Mouse (Mus musculus) midbrain, embryonic 13.5 days (tissue): ENCODE results near the gene Olfr1427. TPM values are rescaled to one million over a fixed set of nuclear protein-coding genes. Genes with fewer than 3 reads are reported as not detected.
"Not testable (repeated sequence)": the region's sequence is repeated elsewhere in the genome, so short reads cannot be mapped to it uniquely, and the experiment has no call there.

Experiments used
- ATAC-seq: fragments of 200-750 bp; cut with Nextera tagmentation; 2 replicates; pipeline ENCODE4 v1.8.0; 2017; ENCODE audit warnings: mild to moderate bottlenecking, moderate TSS enrichment, moderate library complexity
- H3K27ac ChIP-seq: fragments of 300-500 bp; sonication (generic); 2 replicates; pipeline ENCODE4 v1.5.1; 2015; ENCODE audit warnings: inconsistent platforms, mild to moderate bottlenecking, moderate library complexity
- H3K27me3 ChIP-seq: fragments of 300-500 bp; sonication (generic); 2 replicates; pipeline ENCODE4 v1.6.1; 2015; ENCODE audit warnings: mild to moderate bottlenecking, inconsistent platforms
- H3K36me3 ChIP-seq: fragments of 300-500 bp; sonication (generic); 2 replicates; pipeline ENCODE4 v1.6.1; 2015; ENCODE audit warnings: mild to moderate bottlenecking, inconsistent platforms
- H3K4me1 ChIP-seq: fragments of 300-500 bp; sonication (generic); replicated peaks from 2 replicates; pipeline ENCODE4 v1.6.1; 2015; ENCODE audit warnings: inconsistent platforms
- H3K4me2 ChIP-seq: fragments of 300-500 bp; sonication (generic); replicated peaks from 2 replicates; pipeline ENCODE4 v1.6.1; 2015; ENCODE audit warnings: moderate library complexity, mild to moderate bottlenecking, inconsistent platforms
- H3K4me3 ChIP-seq: fragments of 300-500 bp; sonication (generic); replicated peaks from 2 replicates; pipeline ENCODE4 v1.5.1; 2015; ENCODE audit warnings: mild to moderate bottlenecking, inconsistent platforms
- H3K9ac ChIP-seq: fragments of 300-500 bp; sonication (generic); replicated peaks from 2 replicates; pipeline ENCODE4 v1.6.1; 2015; ENCODE audit warnings: mild to moderate bottlenecking, inconsistent platforms
- H3K9me3 ChIP-seq: fragments of 300-500 bp; sonication (generic); 2 replicates; pipeline ENCODE4 v1.6.1; 2016; ENCODE audit warnings: mild to moderate bottlenecking, inconsistent platforms
- WGBS: fragments of 180-500 bp; shearing (Covaris S2); methylation state at CpG from one replicate; pipeline ENCODE4 v1.1.7; 2015; 5-methylcytosine and 5-hydroxymethylcytosine counted together
- polyA plus RNA-seq: library from polyadenylated mRNA; unstranded; fragments of >200 nt; fragmentation: Nextera tagmentation; extraction: Ambion mirVana; gene quantifications from 2 replicates; pipeline ENCODE4 v1.2.1, GENCODE M21; 2015

Gene Olfr1427
- polyA plus RNA-seq, 1 experiment from 2014 or later = not detected

- not testable (repeated sequence) for H3K9me3 ChIP-seq, H3K36me3 ChIP-seq
- 83% methylated on average over 1 of the region's 1 CpGs for WGBS
Observed at GRCm38 (mm10) chr19:12062582-12062981, 40.6 kb downstream of the Olfr1427 start, which contains the start of gene Olfr1424. TSS of gene Olfr1424 (minus strand) at chr19:12062682.

More at GRCm38 (mm10) chr19:12062582-12062981, 40.6 kb downstream of the Olfr1427 start, which contains the start of gene Olfr1424:
- not testable (repeated sequence) for H3K4me3 ChIP-seq, H3K9ac ChIP-seq, ATAC-seq, H3K4me1 ChIP-seq, H3K4me2 ChIP-seq, H3K27me3 ChIP-seq, H3K27ac ChIP-seq

Other genes with a start within 250 kb of the Olfr1427 start
- gene Olfr1418, start 242.3 kb downstream of the Olfr1427 start, polyA plus RNA-seq = not detected in 2 replicates
- not detected in 2 replicates for gene Olfr1419, start 228.2 kb downstream of the Olfr1427 start, polyA plus RNA-seq
- gene Olfr1420, start 216.8 kb downstream of the Olfr1427 start, polyA plus RNA-seq = 0.16 TPM in 1 of 2 replicates, not detected in the other
- 19.6 and 21.4 TPM in 2 replicates for gene Patl1, start 190.9 kb downstream of the Olfr1427 start, polyA plus RNA-seq
- gene Osbp, start 137.4 kb downstream of the Olfr1427 start, polyA plus RNA-seq = 3.9 and 4.1 TPM in 2 replicates
- not detected in 2 replicates for gene Olfr1423, start 62.0 kb downstream of the Olfr1427 start, polyA plus RNA-seq
- gene Olfr1424, start 40.7 kb downstream of the Olfr1427 start, polyA plus RNA-seq = not detected in 2 replicates
- not detected in 2 replicates for gene Olfr1425, start 25.6 kb downstream of the Olfr1427 start, polyA plus RNA-seq
- gene Olfr1426, start 11.3 kb downstream of the Olfr1427 start, polyA plus RNA-seq = not detected in 2 replicates
- not detected in 2 replicates for gene Olfr1428, start 12.6 kb upstream of the Olfr1427 start, polyA plus RNA-seq
- not detected in 2 replicates for gene Olfr76, start 19.9 kb upstream of the Olfr1427 start, polyA plus RNA-seq
- not detected in 2 replicates for gene Olfr1555-ps1, start 66.8 kb upstream of the Olfr1427 start, polyA plus RNA-seq
- gene Olfr1431, start 97.3 kb upstream of the Olfr1427 start, polyA plus RNA-seq = not detected in 2 replicates
- gene Olfr1432, start 129.3 kb upstream of the Olfr1427 start, polyA plus RNA-seq = not detected in 2 replicates
- gene Olfr262, start 138.3 kb upstream of the Olfr1427 start, polyA plus RNA-seq = not detected in 2 replicates
- gene Olfr235, start 157.7 kb upstream of the Olfr1427 start, polyA plus RNA-seq = not detected in 2 replicates
- gene Olfr1434, start 176.5 kb upstream of the Olfr1427 start, polyA plus RNA-seq = not detected in 2 replicates
- gene Olfr1436, start 195.8 kb upstream of the Olfr1427 start, polyA plus RNA-seq = not detected in 2 replicates
- gene Olfr1437, start 221.8 kb upstream of the Olfr1427 start, polyA plus RNA-seq = not detected in 2 replicates
- gene Olfr1438-ps1, start 232.6 kb upstream of the Olfr1427 start, polyA plus RNA-seq = not detected in 2 replicates